Mouse (Mus musculus) kidney, embryonic 14.5 days (tissue): Measurements from ENCODE around the gene Thumpd1. TPM values are rescaled to one million over a fixed set of nuclear protein-coding genes. Genes with fewer than 3 reads are reported as not detected.

Source experiments
- ATAC-seq: fragments of 200-750 bp; cut with Nextera tagmentation; 2 replicates; pipeline ENCODE4 v1.8.0; 2017; ENCODE audit warnings: moderate number of reproducible peaks, mild to moderate bottlenecking, moderate TSS enrichment, moderate library complexity; ENCODE audit not compliant: low FRiP score, low TSS enrichment
- H3K27ac ChIP-seq: fragments of 300-500 bp; sonication (generic); 2 replicates; pipeline ENCODE4 v1.5.1; 2014; ENCODE audit warnings: low read depth, mild to moderate bottlenecking, low read length, moderate library complexity, mixed read lengths
- H3K27me3 ChIP-seq: fragments of 300-500 bp; sonication (generic); 2 replicates; pipeline ENCODE4 v1.6.1; 2014; ENCODE audit warnings: mild to moderate bottlenecking, low read length; ENCODE audit not compliant: control insufficient read depth, insufficient read depth
- H3K36me3 ChIP-seq: fragments of 300-500 bp; sonication (generic); 2 replicates; pipeline ENCODE4 v1.6.1; 2014; ENCODE audit warnings: low read length, mixed read lengths; ENCODE audit not compliant: control insufficient read depth, insufficient read depth
- H3K4me1 ChIP-seq: fragments of 300-500 bp; sonication (generic); 2 replicates; pipeline ENCODE4 v1.6.1; 2014; ENCODE audit warnings: low read length, mixed read lengths; ENCODE audit not compliant: control insufficient read depth, insufficient read depth
- H3K4me2 ChIP-seq: fragments of 300-500 bp; sonication (generic); replicated peaks from 2 replicates; pipeline ENCODE4 v1.6.1; 2014; ENCODE audit warnings: low read depth, mild to moderate bottlenecking, low read length
- H3K4me3 ChIP-seq: fragments of 300-500 bp; sonication (generic); 2 replicates; pipeline ENCODE4 v1.5.1; 2014; ENCODE audit warnings: mild to moderate bottlenecking, low read length
- H3K9ac ChIP-seq: fragments of 300-500 bp; sonication (generic); 2 replicates; pipeline ENCODE4 v1.6.1; 2014; ENCODE audit warnings: low read depth, mild to moderate bottlenecking, low read length, moderate library complexity
- H3K9me3 ChIP-seq: fragments of 300-500 bp; sonication (generic); 2 replicates; pipeline ENCODE4 v1.6.1; 2016; ENCODE audit warnings: low read length; ENCODE audit not compliant: control insufficient read depth
- WGBS: fragments of 180-500 bp; shearing (Covaris S2); extraction: QIAGEN DNeasy Blood & Tissue Kit; methylation state at CpG from one replicate; pipeline ENCODE4 v1.1.7; 2014; 5-methylcytosine and 5-hydroxymethylcytosine counted together
- polyA plus RNA-seq: library from polyadenylated mRNA; unstranded; fragments of >200 nt; fragmentation: Nextera tagmentation; extraction: Ambion mirVana; gene quantifications from 2 replicates; pipeline ENCODE4 v1.2.1, GENCODE M21; 2014

Gene Thumpd1
- polyA plus RNA-seq, 1 experiment from 2014 or later: 89.8 TPM

GRCm38 (mm10) chr7:119692302-119692701, 28.3 kb downstream of the Thumpd1 start:
- Histone ChIP-seq H3K4me3 (no peak overlapping the region), H3K27ac (no peak overlapping the region), H3K9me3 (no peaks in the 10 kb centered on the region), H3K4me1 (no peaks in the 10 kb centered on the region), H3K9ac (no peak overlapping the region), H3K4me2 (no peak overlapping the region), H3K27me3 (no peaks in the 10 kb centered on the region), H3K36me3 (no peaks in the 10 kb centered on the region)
- 80% methylated on average over 4 of the region's 4 CpGs for WGBS
- no peak for ATAC-seq

- WGBS: 79% methylated on average over 5 of the region's 5 CpGs
- no peaks in the 10 kb centered on the region for H3K9me3 ChIP-seq
- H3K36me3 ChIP-seq: no peaks in the 10 kb centered on the region
- H3K27me3 ChIP-seq: no peaks in the 10 kb centered on the region
- no peak within 1 kb of the TSS for H3K4me2 ChIP-seq
- H3K4me3 ChIP-seq: no peak within 1 kb of the TSS
- no peak within 1 kb of the TSS for H3K9ac ChIP-seq
- no peaks in the 10 kb centered on the region for H3K4me1 ChIP-seq
- no peak within 1 kb of the TSS for H3K27ac ChIP-seq
- no peak for ATAC-seq
These were observed 30.9 kb downstream of the Thumpd1 start, which contains the start of gene Acsm4 for GRCm38 (mm10) chr7:119689726-119690125. TSS of gene Acsm4 (plus strand) at chr7:119690026.

- Histone ChIP-seq H3K9me3 (no peaks in the 10 kb centered on the region), H3K27me3 (no peaks in the 10 kb centered on the region), H3K4me1 (no peaks in the 10 kb centered on the region), H3K4me2 (no peak overlapping the region), H3K4me3 (no peak overlapping the region), H3K27ac (no peak overlapping the region), H3K36me3 (no peaks in the 10 kb centered on the region), H3K9ac (no peak overlapping the region)
- no peak for ATAC-seq
- whole genome bisulfite sequencing: 74% methylated on average over 4 of the region's 4 CpGs
These were observed 37.9 kb downstream of the Thumpd1 start for GRCm38 (mm10) chr7:119682699-119683098.

DNA sequence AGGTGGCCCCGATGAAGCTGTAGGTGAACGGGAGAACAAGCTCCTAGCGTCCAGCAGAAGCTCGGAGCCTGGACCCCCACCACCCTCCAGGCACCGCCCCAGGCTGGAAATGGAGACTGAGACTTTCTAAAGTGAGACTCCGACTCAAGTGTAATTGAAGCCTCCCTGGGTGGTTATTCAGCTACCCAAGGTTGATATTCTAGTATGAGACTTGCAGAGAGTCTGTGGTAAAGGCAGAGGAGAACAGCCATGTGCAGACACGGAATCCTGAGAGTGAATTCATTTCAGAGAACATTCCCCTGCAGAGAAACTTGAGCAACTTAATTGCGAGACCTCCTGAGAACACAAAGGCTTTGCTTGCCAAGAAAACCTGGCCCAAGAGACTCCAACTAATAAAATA, 40.5 kb downstream of the Thumpd1 start:
- Histone ChIP-seq H3K4me1 (no peaks in the 10 kb centered on the region), H3K27ac (no peak overlapping the region), H3K27me3 (no peaks in the 10 kb centered on the region), H3K4me3 (no peak overlapping the region), H3K9ac (no peak overlapping the region), H3K36me3 (no peaks in the 10 kb centered on the region), H3K9me3 (no peaks in the 10 kb centered on the region), H3K4me2 (no peak overlapping the region)
- WGBS: 82% methylated on average over 8 of the region's 8 CpGs
- ATAC-seq: no peak

DNA sequence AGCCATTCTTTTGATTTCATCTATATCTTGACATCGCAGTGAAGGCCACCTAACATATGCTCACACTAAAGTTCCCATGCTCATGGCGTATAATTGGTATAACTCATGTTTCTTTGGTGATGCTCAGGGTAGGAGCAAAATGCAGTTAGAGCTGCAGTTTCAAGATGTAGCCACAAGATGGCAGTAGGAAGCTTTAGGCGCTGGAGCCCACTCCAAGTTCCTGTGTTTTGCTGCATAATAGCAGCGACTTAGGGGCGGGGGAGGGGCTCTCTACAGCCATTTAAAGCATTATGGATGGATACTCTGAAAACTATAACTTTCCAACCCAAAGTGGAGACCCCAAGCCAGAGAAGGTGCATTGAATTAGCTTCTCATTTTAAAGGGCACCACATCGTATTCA, 47.1 kb downstream of the Thumpd1 start:
- Histone ChIP-seq H3K4me2 (no peak overlapping the region), H3K36me3 (no peaks in the 10 kb centered on the region), H3K27me3 (no peaks in the 10 kb centered on the region), H3K9ac (no peak overlapping the region), H3K27ac (no peak overlapping the region), H3K9me3 (no peaks in the 10 kb centered on the region), H3K4me3 (no peak overlapping the region), H3K4me1 (no peaks in the 10 kb centered on the region)
- WGBS: 19% methylated on average over 6 of the region's 6 CpGs
- peak; percentile 78 for ATAC-seq

DNA sequence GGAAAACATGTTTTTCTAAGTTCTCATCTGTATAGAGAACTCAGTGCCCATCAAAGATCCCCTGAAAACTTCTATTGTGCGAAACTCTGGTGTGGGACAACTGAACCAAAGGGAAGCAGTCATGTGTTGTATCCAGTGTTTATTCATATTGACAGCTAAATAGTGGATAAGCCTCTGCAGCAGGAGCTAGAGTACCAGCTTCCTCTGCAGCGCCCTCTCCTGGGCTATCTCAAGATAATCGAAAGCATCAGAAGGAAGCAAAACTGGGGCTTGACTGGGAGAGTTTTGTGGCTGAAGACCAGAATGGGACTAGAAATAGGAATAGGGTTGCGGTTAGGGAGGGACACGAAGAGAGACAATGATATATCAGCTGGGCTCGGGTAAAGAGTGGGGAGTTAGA, 49.7 kb downstream of the Thumpd1 start:
- H3K9me3 ChIP-seq: no peaks in the 10 kb centered on the region
- no peak overlapping the region for H3K9ac ChIP-seq
- H3K4me3 ChIP-seq: no peak overlapping the region
- WGBS: 46% methylated on average over 6 of the region's 6 CpGs
- no peaks in the 10 kb centered on the region for H3K36me3 ChIP-seq
- no peak for ATAC-seq
- no peaks in the 10 kb centered on the region for H3K4me1 ChIP-seq
- H3K27me3 ChIP-seq: no peaks in the 10 kb centered on the region
- H3K4me2 ChIP-seq: no peak overlapping the region
- H3K27ac ChIP-seq: no peak overlapping the region

DNA sequence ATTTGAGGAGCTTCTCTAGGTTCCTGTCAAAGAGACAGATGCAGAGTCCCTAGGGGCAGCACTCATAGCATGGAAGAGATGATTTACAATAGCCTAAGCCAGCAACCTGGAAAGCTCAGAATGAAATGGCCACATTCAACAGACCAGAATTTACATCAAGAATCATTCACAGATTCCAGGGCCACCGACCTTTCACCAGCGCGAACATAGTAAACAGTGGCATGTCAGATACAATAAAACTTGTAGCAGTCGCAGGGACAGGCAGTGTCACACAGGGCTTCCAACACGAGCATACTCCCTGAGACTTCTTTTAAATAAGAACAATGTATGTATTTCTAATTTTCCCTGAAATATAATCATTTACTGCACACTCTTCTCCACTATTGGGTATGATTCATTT, 50.2 kb downstream of the Thumpd1 start:
- Histone ChIP-seq H3K4me1 (no peaks in the 10 kb centered on the region), H3K9me3 (no peaks in the 10 kb centered on the region), H3K9ac (no peak overlapping the region), H3K4me2 (no peak overlapping the region), H3K27me3 (no peaks in the 10 kb centered on the region), H3K36me3 (no peaks in the 10 kb centered on the region), H3K27ac (no peak overlapping the region), H3K4me3 (no peak overlapping the region)
- WGBS: 66% methylated on average over 5 of the region's 5 CpGs
- no peak for ATAC-seq

DNA sequence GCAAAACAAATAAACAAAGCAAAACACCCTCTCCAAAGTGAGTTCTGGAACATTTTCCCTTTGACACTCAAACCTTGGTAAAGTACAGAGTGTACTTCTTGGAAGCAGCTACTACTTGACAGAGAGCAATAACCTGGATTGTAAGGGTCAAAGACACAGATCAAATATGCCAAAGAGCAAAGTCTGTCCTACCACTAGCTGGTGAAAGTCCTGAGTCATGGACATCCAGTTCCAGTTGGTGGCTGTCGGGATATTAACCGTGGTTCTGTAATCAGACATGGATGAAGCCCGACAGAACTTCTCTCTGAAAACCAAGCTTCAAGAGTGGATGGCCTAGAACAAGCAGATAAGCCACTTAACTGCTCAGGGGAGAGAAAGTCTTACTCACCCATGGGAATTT, 52.7 kb downstream of the Thumpd1 start:
- Histone ChIP-seq H3K9me3 (no peaks in the 10 kb centered on the region), H3K27me3 (no peaks in the 10 kb centered on the region), H3K9ac (no peak overlapping the region), H3K4me3 (no peak overlapping the region), H3K27ac (no peak overlapping the region), H3K4me1 (no peaks in the 10 kb centered on the region), H3K36me3 (no peaks in the 10 kb centered on the region), H3K4me2 (no peak overlapping the region)
- WGBS: 88% methylated on average over 3 of the region's 3 CpGs
- ATAC-seq: no peak
